Mouse (Mus musculus) CD4-positive, CD25-positive, alpha-beta regulatory T cell, adult 9 weeks (primary cell): ENCODE measurements around the gene Dstyk. TPM values are rescaled to one million over a fixed set of nuclear protein-coding genes. Genes with fewer than 3 reads are reported as not detected.

Source experiments
- polyA plus RNA-seq: library from polyadenylated mRNA; unstranded; fragments of 100-300 nt; shearing (Covaris generic); gene quantifications from one replicate; pipeline ENCODE4 v1.2.1, GENCODE M21; 2017

Dstyk gene
- polyA plus RNA-seq: 5.2 TPM

GRCm38 (mm10) chr1:132417319-132418251, at the start of gene Dstyk:
Dstyk (plus strand) TSS chr1:132417555.

DNA sequence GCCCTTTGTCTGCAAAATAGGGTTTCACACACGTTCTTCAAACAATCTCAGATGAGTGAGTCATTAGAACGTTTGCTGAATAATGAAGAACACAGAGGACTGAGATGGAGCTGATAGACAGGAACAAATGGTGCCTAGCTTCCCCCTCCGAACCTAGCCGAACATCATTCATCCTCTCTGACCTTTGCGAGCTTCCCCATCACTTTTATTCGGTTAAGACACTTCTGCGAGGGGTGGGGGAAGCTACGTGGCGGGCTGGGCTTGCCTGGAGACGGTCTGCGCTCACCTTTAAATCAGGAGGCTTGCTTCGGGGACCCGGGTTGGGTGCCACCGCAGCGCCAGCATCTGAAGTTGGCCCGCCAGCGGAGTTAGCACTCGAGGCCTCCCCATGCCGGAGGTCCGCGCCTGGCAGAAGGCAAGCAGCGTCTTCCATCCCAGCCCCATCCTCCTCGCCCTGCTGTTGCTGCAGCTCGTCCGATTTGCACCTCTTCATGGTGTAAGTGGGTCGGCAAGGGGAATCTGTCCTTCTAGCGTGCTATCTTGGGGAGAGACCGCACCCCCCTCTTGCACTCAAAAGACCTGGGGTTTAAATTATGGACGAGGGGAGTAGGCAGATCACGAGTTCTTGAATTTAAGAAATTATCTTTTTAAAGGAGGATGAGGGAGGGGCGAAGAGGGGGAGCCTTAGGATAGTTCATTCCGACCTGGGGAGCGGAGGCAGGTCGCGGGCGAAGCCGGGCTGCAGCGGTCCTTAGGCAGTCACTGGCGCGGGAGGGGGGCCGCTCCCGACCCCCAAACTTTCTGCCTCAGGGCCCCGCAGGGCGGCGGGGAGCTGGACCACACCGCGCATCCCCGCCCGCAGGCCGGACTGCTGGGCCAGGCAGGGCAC, 26.4 kb upstream of the Dstyk start, which contains the start of gene Tmcc2:
TSS of gene Tmcc2 (minus strand) at position 591 of the 889 bp plus-strand sequence.

GRCm38 (mm10) chr1:132476928-132477691, 59.8 kb downstream of the Dstyk start, which contains the start of gene Rbbp5:
Rbbp5 (plus strand) TSS chr1:132477365.

DNA sequence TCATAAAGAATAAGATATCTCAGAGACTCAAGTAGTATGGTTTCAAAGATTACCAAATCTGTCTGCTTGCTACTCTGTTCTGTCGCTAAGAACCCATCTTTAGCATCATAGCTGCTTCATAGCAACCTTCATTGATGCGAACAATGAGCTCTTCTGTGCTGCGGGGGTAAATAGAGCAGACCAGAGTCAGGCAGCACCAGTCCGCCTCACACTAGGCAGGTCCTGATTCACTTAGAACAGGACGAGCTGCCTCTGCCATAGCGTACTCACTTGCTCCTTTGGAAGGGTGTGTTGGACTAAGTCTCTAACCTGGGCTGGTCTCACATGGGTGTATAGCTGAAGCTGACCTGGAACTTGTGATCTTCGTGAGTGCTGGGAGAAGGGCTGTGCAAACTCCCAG, 88.7 kb downstream of the Dstyk start, which contains the start of gene Tmem81:
TSS of gene Tmem81 (plus strand) at position 173 of the 400 bp plus-strand sequence.

Other genes starting within 250 kb of the Dstyk start
- gene Lemd1, start 226.1 kb upstream of the Dstyk start, polyA plus RNA-seq: not detected
- not detected for gene AC124108.1, start 226.1 kb upstream of the Dstyk start, polyA plus RNA-seq
- not detected for gene Gm10188, start 187.8 kb upstream of the Dstyk start, polyA plus RNA-seq
- not detected for gene Klhdc8a, start 118.9 kb upstream of the Dstyk start, polyA plus RNA-seq
- 3.3 TPM for gene Nuak2, start 101.4 kb upstream of the Dstyk start, polyA plus RNA-seq
- gene Tmcc2, start 26.3 kb upstream of the Dstyk start, polyA plus RNA-seq: 0.53 TPM
- 82.2 TPM for gene Rbbp5, start 59.8 kb downstream of the Dstyk start, polyA plus RNA-seq
- gene Tmem81, start 88.7 kb downstream of the Dstyk start, polyA plus RNA-seq: 15.1 TPM
- gene Cntn2, start 125.7 kb downstream of the Dstyk start, polyA plus RNA-seq: not detected